Mouse (Mus musculus): Measurements from ENCODE around the gene Ppp1r12c. TPM values are rescaled to one million over a fixed set of nuclear protein-coding genes. Genes with fewer than 3 reads are reported as not detected.
A peak's percentile ranks its signal among the peaks of the same experiment; 100 is the strongest.

Gene Ppp1r12c
- total RNA-seq, 2 experiments from 2014 or later = 15.5 to 19.0 TPM

DNA sequence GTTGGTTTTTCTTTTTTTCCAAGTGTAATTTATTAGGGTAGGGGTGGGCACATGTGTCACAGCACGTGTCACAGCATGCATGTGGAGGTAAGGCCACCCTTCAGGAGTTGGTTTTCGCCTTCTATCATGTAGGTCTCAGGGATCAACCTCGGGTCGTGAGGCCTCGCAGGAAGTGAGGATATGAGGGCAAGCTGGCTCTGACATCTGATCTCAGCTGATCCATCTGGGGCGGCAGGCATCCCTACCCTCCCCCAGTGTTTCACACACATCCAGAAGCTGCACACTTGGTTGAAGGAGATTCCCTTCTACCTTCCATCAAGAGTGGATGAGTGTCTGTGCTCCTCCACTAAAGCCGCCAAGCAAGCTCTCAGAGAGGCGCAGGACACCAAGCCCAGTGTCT lies 69.5 kb downstream of the Ppp1r12c start:
- DNase-seq (ENCODE audit: low spot score) = no peak

DNA sequence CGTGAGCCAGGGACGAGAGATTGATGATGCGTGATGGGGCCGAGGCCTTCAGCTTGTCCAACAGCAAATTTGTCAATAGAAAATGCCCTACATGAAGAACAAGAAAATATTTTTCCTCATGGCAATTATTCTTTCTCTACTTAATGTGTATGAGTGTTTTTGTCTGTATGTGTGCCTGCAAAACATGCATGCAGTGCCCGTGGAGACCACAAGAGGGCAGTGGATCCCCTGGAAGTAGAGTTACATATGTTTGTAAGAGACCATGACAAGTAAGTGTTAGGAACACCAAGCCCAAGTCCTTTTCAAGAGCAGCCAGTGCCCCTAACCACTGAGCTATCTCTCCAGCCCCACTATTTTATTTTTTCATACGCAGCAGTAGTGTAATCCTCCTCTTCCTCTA lies 69.9 kb downstream of the Ppp1r12c start:
- DNase-seq (ENCODE audit: low spot score) = peak; percentile 60

Small RNAs within 50 kb of the gene (microRNA-seq; reads per million reads assigned to microRNA genes)
- gene Gm24605 = not detected

Other genes starting within 250 kb of the Ppp1r12c start
- gene Ncr1, start 164.0 kb downstream of the Ppp1r12c start, total RNA-seq (2021) = not detected
- not detected for gene Gp6, start 103.9 kb downstream of the Ppp1r12c start, total RNA-seq (2021)
- 10 to 100 TPM; 12.6 to 15.4 TPM for gene Rdh13, start 56.0 kb downstream of the Ppp1r12c start, total RNA-seq (2021)
- gene Eps8l1, start 41.0 kb downstream of the Ppp1r12c start, total RNA-seq (2021) = 1 to 10 TPM; 1.9 to 3.5 TPM
- gene Tnnt1, start 14.7 kb upstream of the Ppp1r12c start, total RNA-seq (2021) = 100 to 1,000 TPM; 656 to 752 TPM
- not detected for gene Tnni3, start 22.5 kb upstream of the Ppp1r12c start, total RNA-seq (2021)
- gene Dnaaf3, start 30.8 kb upstream of the Ppp1r12c start, total RNA-seq (2021) = not detected
- gene Syt5, start 45.9 kb upstream of the Ppp1r12c start, total RNA-seq (2021) = not detected
- gene Ptprh, start 102.4 kb upstream of the Ppp1r12c start, total RNA-seq (2021) = not detected
- gene Tmem86b, start 129.7 kb upstream of the Ppp1r12c start, total RNA-seq (2021) = 1 to 10 TPM; 2.3 to 2.6 TPM
- 10 to 100 TPM; 45.8 to 46.6 TPM for gene Ppp6r1, start 157.3 kb upstream of the Ppp1r12c start, total RNA-seq (2021)
- gene Hspbp1, start 183.4 kb upstream of the Ppp1r12c start, total RNA-seq (2021) = 10 to 100 TPM; 22.1 to 23.9 TPM
- under 1 TPM; 0.50 to 0.64 TPM for gene Brsk1, start 188.9 kb upstream of the Ppp1r12c start, total RNA-seq (2021)
- not detected for gene Tmem150b, start 223.6 kb upstream of the Ppp1r12c start, total RNA-seq (2021)
- gene Kmt5c, start 238.4 kb upstream of the Ppp1r12c start, total RNA-seq (2021) = 1 to 10 TPM; 5.5 to 5.6 TPM

Measured in gastrocnemius, adult 18-20 months (tissue).